Mouse (Mus musculus): ENCODE data around the gene Arhgef3.

Arhgef3 gene

DNA sequence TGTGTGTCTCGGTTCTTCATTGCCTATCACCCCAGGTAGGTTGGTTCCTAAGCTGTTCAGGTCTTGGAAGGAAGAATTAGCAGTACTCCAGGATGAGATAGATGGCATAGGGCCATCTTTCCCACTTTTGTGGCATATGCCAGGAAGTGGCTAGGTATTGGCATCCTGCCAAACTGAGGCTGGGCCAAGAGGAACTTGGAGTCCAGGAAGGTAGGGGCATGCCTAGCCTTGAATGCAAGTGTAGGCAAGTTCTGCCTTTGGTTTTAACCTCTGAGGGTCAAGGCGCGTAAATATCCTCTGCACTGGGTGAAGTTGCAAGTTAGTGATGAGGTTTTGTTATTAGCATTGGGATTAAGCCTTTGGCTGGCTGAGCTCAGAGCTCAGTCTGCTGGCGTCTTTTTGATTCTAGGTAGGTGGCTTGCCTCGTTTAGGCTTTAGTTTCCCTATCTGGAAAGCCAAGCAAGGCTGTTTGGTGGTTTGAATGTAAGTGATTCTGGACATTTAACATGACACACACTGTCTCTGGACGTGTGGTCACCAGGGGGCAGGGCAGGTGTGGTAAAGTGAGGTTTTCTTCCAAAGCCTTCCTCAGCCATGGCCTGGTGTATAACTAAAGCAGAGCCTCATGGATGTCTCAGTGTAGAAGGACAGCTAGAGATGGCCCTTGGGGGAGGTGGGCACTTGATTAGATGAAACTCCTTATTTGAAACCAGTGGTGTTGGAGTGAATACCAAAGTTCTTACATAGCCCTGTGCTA is 5.8 kb upstream of the Arhgef3 start:
- DNase-seq (ENCODE audit: low spot score in 2 of 2) = no peak

DNA sequence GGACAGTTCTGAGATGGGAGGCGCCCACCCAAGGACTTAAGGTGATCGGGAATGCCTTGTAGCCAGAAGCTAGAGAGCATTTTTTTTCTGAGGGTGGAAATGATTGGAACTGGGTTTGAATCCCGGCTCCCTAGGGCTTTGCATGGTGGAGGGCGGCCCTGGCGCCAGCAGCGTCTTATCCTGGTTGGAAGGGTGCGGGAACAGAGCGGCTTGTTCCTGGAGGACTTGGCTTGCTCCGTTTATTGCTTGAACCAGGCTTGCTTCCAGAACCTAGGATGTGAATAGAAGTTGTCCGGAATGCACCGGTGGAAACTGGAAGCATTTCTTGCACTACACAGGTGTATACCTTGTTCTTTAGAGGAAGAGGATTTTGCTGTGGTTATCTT is 569 bp downstream of the Arhgef3 start:
- no peak for DNase-seq (ENCODE audit: low spot score in 2 of 2)

DNA sequence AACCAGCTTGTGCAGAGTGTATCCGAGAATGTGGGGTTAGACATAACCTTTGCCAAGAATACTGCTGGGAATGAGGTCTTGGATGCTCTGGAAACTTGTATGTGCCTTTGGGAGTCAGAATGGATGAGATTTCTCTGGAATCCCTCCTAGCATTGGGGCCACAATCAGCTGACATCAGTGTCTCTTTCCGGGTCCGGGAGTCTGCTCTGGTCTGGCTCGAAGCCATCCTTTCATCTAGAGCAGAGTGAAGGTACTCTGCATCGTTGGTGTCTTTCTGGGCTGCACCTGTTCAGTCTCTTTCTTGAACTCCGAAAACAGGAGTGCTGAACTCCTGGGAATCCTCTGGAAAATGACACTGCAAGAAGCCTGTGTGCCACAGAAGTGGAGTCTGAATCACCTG is 1.3 kb downstream of the Arhgef3 start:
- no peak for DNase-seq (ENCODE audit: low spot score in 2 of 2)

DNA sequence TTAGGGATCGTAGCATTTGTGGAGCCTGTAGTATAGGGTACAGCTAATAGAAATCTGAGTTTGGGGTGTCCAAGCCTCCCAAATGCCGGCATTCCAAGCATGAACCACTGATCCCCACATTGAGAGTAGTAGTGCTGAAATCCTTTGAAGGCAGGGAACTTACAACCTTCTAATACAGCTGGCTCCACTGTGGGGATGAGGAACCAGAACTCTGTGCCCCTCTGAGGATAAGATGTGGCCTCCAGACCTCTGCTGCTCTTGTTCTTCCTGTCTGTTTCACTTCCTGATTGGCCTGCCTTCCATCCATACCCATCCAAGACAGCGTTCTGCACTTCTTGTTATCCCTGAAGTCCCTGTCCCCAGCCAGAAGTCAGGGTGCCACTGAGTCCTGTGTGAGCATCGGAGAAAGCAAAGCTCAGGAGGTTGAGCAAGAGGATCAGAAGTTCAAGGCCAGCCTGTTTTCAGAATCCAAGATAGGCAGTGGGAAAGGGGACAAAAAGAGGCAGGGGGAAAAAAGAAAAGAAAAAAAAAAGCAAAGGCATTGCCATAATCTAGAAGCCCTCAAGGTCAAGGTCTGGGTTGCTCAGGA is 2.0 kb downstream of the Arhgef3 start:
- no peak for DNase-seq (ENCODE audit: low spot score in 2 of 2)

DNA sequence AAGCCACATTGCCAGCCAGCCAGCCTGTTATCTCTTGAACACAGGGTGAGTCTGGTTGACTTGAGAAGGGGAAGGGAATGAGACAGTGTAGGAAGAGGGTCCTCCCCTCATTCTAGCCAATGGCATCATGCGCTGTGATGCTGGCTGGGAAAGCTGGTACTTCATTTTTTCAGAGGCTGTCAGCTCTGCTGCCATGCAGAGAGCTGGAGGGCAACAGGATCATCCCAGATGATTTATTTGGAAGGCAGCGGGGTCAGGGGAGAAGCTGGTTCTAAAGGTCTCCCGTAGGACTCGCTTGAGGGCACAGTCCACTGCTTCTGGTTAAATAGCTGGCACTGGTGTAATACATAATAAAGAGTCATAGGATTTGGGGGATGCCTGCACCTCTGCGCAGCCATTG is 3.8 kb downstream of the Arhgef3 start:
- no peak for DNase-seq (ENCODE audit: low spot score in 2 of 2)

DNA sequence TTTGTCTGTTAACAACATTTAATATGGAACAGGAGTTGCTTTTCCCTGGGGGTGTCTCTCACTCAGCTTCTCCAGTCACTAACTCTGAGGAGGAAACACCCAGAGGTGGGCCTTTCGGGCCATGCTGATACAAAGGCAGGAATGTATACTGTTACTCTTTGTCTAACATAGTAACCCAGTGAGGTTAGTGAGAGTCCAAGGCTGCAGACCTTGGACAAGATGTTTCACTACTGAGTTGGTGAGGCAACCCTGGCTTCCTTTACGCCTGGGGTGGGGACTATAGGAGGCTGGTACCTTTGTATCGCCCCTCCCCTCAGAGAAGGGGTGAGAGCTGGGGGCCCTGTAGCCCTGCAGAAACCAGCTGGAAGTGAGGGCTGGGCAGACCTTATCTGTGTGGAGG is 7.9 kb downstream of the Arhgef3 start:
- DNase-seq (ENCODE audit: low spot score in 2 of 2) = no peak

DNA sequence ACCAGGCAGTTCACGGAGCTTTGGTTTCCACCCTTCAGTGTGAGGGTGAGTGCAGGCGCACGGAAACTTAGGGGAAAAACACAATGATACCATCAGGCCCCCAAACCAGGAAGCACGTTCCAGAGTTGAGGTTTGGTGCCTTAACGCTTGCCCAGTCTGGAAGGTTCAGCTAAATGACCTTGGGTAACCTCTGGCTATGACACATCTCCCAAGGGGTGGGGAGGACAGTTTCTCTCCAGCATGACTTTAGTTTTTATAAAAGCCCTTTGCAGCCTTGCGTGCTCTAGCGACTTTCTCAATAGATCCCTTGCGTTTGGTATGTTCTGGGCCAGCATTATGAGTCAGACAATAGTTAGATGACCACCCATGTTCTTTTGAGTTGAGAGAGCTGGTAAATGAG is 8.8 kb downstream of the Arhgef3 start:
- DNase-seq (ENCODE audit: low spot score in 2 of 2) = peak in 1 of 2 experiments; percentile 15

DNA sequence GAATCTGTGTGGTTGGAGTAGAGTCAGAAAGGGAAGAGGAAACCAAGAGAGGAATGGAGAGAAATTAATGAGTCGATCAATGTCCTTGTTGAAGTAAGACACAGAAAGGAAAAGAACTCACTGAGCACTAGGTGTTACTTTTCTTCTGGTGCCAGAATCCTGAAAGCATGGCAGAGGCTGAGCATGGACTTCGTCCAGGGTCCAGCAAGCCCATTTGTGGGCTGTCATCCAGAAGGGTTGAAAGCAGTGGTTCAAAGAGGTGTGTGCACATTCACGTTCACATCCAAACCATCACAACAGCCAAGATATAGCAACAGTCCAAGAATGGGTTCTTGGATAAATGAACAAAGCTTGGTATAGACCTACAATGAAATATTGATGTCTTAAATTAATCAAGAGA is 15.3 kb downstream of the Arhgef3 start:
- DNase-seq (ENCODE audit: low spot score in 2 of 2) = no peak

DNA sequence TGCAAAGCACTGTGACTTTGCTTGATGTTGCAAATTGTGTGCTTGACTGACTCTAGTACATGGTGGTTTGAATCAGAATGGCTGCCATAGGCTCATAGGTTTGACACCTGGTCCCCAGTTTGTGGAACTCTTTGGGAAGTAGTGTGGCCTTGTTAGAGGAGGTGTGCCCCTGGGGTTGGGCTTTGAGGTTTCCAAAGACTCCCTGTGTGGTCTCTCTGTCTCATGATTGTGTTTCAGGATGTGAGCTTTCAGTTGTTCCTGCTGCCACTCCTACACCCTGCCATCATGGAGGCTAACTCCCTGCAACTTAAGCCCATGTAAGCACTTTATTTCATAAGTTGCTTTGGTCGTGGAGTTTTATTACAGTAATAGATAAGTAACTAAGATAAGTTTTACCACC is 16.0 kb downstream of the Arhgef3 start:
- no peak for DNase-seq (ENCODE audit: low spot score in 2 of 2)

DNA sequence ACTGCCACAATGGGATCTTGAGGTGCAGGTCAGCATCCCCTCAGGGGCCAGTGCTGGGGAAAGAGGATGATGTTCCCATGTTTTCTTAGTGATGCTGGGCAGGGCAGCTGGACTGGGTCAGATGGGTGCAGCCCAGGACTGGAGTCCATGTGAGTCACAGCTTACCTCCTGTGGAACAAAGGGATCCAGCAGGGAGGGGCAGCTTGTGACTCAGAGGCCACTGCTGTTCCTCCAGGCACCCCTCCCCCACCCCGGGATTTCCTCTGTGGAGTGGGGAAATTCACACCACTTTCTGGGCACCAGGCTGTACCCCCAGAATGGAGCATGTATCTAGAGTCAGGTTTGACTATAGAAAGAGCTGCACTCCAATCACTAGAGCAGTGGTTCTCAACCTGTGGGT is 16.8 kb downstream of the Arhgef3 start:
- no peak for DNase-seq (ENCODE audit: low spot score in 2 of 2)

DNA sequence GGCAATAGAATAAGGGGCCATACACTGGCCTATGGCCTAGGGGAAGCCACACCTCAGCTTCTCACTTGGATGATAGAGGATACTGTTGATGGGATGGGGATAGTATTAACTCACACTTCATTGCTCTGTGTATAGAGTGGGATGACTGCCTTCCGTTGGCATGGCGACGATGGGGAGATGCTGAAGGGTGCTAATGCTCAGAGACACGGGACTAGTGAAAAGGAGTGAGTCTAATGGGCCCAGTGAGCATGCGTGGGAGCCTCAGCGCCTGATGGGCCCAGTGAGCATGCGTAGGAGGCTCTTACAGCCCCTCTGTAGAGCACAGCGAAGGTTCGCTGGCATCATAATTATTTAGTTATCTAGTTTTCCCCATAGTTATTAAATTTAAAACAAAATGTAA is 24.2 kb downstream of the Arhgef3 start:
- DNase-seq (ENCODE audit: low spot score in 2 of 2) = no peak

DNA sequence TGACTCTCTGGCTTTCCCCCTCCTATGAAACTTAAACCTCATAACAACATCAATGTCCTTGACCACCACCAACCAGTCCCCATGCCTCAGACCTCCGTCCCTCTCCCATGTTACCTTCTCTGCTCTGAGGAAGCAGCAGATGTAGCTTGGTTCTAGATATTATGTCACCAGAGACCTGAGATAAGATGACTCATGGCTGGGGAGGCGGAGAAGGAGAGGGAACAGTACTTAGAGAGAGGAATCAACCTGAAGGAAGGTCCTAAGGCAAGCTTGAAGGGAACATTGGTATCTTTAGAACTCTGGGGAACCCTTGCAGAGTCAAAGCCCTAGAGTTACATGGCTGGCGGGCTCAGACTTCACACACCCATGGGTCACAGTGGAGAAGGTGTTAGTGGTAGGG is 25.3 kb downstream of the Arhgef3 start:
- DNase-seq (ENCODE audit: low spot score in 2 of 2) = no peak

DNA sequence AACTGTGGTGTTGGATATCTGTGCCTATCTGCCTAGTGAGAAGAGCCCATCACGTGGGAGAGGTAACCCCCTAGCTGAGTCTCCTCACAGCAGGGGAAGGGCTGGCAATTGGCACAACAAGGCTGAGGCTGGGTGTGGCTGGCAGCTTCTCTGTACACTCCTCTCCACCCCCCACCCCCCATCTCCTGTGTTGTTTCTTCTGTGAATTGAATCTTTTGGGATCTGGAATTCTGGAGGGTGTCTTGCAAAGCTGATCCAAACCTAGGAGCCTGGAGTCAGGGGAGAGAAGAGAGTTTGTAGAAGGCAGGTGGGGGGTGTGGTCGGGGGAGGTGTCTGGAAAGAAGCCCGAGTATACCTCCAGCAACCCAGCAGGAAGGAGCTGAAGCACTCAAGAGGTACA is 26.8 kb downstream of the Arhgef3 start:
- no peak for DNase-seq (ENCODE audit: low spot score in 2 of 2)

DNA sequence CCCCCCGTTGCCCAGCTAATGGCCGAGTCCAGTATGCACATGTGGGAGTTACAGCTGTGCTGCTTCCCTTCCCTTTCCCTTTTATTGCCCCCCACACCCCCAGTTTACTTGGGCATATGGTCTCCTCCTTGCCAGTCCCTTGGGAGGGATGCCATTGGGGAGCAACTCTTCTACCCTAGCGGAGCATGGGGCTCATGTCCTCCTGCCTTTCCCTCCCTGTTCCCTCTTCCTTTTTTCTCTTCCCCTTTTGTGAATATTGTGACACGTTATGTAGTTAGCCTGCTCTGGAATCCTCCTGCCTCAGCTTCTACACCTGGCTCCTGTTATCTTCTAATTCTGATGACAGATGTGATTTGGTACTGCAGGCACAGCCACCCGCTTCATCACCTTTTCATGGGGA is 28.0 kb downstream of the Arhgef3 start:
- no peak for DNase-seq (ENCODE audit: low spot score in 2 of 2)

DNA sequence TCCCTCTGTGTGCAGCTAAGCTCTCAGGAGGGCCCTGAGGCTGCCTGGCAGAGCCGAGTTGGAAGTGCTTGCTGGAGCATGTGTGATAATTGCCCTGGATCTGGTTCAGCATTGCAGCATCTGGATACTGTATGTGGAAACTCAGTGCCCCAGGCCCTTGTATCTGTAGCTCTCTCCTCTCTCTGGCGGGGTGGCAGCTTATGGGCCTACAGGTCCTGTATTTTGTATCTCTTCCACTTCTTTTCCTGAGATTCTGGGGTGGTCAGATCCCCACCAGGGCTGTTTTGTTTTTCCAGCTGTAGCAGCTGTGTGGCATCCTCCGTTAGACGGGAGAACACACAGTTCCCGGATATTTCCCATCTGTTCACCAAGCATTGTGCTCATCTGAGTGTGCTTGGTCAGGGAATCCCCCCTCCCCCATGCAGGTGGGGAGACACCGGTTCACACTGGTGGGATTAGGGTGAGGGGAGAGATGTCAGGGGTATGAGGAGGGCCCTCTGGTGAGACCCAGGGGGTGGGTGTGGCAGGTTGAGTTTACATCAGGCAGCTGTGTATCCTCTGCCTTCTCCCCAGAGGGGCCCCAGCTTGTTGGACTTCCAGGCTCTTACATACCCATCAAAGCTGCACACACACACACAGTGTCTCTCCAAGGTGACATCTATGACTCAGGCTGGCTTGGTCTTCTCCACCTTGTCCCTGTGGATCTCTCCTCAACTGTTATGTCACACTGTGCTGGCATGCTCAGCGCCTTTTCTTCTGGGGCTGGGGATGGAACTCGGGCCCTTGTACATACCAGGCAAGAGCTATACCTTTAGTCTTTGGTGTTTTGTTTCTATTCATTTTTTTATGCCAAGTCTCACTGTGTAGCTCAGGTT is 30.7 kb downstream of the Arhgef3 start:
- DNase-seq (ENCODE audit: low spot score in 2 of 2) = no peak

DNA sequence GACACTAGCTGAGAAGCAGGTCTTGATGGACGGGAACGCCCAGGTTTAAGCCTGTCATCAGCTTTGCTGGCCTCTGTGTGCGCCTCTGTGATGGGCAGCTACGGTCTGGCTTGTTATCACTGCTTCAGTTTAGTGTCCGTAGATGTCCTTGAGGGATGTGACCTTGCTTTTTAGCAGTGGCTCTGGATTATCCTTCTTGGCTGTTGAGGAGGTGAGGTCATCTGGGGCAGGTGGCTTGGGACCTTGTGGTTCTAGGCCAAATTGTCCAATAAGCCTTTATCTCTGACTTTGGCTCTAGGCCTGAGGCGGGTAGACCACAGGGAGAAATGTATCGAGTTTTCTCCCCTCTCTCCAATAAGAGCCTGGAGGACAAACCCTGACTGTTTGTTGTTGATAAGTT is 33.0 kb downstream of the Arhgef3 start:
- DNase-seq (ENCODE audit: low spot score in 2 of 2) = no peak

DNA sequence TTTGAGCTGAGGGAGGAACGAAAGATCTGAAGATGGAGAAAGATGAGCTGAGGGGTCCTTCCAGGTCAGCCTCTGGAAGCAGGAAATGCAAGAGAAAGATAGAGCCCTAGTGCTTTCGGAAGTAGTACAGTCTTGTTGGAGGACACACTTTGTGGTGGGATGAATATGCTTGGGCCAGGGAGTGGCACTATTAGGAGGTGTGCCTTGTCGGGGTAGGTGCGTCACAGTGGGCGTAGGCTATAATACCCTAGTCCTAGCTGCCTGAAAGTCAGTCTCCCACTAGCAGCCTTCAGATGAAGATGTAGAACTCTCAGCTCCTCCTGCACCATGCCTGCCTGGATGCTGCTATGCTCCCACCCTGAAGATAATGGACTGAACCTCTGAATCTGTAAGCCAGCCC is 34.7 kb downstream of the Arhgef3 start:
- DNase-seq (ENCODE audit: low spot score in 2 of 2) = no peak

DNA sequence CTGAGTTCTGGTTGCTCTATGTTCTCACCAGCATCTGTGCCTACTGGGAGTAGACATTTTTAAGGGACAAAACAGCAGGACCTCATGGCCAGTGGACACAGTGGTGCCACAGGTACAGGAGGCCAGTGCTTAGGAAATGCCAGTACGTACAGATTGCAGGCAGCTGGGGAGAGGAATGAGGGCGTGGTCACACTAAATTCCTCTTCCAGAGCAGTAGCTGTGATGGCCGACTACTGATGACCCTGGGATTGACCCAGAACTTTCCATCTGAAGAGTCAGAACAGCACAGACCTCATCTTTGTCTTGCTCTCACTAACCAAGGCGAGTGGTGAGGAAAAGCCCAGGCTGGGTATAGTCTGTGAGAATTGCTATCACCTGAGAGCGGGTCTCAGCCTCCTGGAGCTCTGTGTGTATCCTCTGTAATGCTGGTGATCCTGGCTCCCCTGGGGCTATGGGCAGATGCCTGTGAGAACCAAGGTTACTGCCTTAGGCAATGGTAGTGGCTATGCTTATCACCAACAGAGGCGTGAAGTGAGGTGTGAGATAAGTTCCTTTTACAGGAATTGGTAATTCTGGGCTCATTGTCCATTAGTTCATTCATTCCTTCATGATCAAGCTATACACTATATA is 35.4 kb downstream of the Arhgef3 start:
- no peak for DNase-seq (ENCODE audit: low spot score in 2 of 2)

DNA sequence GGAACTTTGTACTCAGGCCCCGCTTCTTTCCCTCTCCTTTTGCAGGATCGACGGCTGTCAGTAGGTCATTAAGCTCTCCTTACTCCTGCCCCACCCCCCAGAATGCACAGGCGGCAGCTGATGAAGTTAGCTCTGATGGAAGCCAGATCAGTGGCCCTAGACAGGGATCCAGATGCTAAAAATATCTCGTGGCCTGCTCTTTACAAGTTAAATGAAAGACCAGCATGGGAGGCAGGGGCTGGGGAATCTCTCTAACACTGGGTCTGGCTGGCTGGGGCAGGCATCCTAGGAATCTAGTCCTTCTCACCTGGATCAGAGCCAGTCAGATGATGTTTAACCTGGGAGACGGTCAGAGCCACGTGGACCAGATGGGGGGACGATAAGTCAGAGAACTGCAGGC is 36.7 kb downstream of the Arhgef3 start:
- DNase-seq (ENCODE audit: low spot score in 2 of 2) = no peak

DNA sequence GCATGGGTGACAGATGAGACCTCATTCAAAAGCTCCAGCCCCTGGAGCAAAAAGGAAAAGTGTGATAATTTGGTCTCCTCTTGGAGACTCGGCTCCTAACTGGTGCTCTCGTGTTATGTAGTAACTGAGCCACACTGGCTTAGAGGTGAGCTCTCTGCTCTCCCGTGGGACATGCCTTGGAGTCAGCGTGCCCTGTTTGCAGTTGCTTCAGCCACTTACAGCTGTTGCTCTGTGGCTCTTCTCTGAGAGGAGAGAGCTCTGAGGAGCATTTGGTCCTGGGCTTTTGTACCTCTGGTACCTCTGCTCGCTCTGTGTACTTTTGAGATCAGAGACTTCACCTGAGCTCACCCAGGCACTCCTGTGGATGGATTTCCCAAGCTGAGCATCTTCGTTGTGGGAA is 40.4 kb downstream of the Arhgef3 start:
- no peak for DNase-seq (ENCODE audit: low spot score in 2 of 2)

DNA sequence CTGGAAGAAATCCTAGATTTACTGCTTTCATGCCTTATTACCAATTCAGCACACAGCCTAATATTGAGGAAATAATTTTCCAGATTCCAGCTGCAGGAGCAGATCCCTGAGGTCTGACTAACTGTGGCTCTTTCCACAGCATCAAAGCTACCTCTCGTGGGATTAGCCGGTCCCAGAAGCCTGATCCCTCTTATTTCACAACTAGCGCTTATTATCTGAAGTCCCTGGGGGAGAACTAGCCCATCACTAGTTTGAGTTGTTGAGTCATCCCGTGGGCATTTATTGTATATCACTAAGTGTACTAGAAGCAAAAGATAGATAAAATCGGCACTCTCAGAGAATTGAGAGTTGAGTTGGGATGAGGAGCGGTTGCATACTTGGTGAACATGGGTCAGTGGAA is 41.3 kb downstream of the Arhgef3 start:
- DNase-seq (ENCODE audit: low spot score in 2 of 2) = no peak

DNA sequence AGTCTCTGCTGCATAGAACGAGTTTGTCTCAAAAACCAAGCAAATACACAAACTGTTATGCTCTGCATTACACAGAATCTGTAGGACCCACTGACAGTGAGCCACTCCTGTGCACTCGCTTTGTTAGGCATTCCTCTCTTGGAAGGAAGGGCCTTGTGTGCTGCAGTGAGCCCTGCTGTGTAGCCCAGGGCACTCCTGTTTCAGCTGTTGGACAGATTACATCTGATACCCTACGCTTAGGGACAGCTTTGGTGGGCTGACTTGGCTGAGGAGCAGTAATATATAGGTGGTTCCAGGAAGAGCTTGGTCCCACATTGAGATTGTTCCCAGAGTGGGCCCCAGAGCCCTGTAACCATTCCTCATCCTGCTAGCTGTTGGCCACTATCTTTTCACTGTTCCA is 43.4 kb downstream of the Arhgef3 start:
- no peak for DNase-seq (ENCODE audit: low spot score in 2 of 2)

Measured in spleen, postnatal 36 days (tissue).